Mouse (Mus musculus): Measurements from ENCODE around the gene Cd79b. TPM values are rescaled to one million over a fixed set of nuclear protein-coding genes. Genes with fewer than 3 reads are reported as not detected.

Cd79b gene
- total RNA-seq, 2 experiments from 2014 or later = 2.3 to 3.1 TPM

DNA sequence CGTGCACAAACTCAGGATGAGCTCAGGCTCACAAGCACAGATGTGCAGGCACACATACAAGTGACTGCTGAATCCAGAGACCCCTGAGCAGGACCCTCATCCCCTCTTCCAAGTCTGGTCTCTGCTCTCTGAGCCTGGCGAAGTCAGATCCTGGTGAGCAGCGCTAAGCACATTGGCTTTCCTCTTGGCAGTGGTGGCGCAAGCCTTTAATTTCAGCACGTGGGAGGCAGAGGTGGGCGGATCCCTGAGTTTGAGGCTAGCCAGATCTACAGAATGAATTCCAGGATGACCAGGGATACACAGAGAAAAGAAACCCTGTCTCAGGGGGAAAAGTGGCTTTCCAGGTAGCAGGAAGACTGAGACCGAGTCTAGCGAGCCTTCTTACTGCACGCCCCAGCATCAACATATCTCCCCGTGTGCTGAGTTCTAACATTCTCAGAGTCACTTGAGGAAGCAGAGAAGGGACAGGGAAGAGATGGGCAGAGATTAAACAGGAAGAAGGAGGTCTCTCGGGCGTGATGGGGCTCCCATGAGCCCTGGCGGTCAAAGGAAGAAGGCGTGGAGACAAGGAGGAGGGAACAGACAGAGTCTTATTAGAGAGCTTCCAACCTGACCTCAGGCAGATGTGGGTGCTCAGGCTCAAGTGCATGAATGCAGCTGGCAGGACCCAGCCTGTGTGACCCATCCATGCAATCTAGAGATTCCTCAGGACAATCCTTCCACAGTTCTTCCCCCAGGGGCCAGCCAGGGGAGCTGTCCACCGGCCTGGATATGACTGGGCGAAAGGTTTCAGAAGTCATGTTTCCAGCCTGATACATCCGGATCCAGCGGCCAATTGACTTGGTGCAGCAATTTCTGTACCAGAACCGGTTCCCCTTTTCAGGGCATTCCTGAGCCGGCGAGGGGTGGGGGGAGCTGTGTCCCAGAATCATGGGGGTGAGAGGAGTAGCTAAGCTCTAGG lies 4.1 kb upstream of the Cd79b start:
- DNase-seq = peak in 1 of 2 experiments; percentile 28
- intact Hi-C loops (cut with DNase I) = no loop called here

DNA sequence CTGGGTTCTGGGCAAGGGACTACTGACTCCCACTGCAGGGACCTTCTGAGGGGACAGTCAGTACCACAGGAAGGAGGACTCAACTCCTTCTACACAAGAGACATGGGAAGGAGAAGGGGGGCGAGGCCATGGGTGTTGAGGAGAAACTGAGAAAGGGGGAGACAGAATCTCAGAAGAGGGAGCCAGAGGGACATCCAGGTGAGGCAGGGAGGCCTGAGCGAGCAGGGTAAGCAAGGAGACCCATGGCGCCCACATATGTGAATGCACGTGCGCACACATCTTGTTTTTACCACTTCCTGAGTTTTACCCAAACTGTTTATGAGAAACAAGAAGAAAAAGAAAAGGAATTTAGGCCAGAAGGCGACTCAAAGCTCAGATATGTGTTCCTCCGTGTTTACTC lies 3.2 kb upstream of the Cd79b start:
- no peak for DNase-seq

DNA sequence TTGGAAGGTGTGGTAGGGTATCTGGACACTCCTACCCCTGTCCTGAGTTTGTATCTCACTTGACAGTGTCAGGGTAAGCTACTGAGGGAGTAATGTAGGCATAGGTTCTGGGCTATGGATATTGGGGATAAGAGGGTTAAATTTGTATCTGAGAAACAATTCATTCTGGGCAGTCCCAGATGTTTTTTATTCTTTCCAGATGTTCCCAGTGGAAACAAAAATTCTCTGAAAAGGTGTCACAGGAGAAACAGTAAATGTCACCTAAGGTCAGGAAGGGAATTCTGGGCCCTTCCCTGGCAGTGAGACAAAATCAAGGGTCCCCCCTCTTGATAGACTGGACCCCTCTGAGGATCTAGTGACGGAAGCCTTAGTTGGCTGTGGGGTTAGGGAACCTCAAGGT lies 1.9 kb upstream of the Cd79b start:
- DNase-seq = no peak
- intact Hi-C loops (cut with DNase I) = no loop called here

More for the DNA sequence above, 3.2 kb upstream of the Cd79b start:
- intact Hi-C loops (cut with DNase I) = no loop called here

DNA sequence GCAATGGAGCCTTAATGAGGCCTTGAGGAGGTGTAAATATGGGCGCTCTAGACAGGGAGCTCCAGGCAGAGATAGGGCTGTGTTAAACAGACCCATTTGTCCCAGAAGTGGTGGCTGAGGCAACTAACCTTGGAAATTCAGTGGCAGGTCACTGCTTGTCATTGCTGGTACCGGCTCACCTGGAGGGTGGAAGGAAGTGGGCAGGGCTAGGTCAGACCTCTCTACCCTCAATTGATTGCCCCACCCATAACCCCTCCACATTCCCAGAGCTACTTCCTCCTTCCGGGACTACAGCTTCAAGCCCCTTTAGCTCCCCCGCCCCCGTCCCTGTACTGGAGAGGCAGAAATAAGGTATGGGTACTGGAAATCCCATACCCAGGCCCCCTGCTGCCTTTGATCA lies 1.0 kb downstream of the Cd79b start:
- DNase-seq = no peak
- intact Hi-C loops (cut with DNase I) = no loop called here

DNA sequence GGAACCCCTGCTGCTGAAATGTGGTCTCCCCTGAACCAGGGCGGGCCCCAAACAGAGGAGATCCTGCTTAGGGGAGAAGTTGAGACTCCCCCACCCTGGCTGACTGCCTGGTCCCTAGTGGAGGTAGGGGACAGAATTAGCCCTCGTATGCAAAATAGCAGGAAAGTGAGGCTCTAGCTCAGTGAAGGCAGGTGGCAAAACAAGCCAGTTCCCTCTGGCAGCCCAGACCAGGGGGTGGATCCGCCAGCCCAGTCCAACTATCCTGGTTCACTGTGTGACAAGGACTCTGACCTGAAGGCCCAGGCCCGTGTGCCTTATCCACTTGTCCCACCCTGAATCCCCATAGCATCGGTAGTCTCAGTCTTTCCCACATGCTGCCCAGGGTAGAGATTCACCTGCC lies 4.4 kb downstream of the Cd79b start:
- intact Hi-C loops (cut with DNase I) = no loop called here

DNA sequence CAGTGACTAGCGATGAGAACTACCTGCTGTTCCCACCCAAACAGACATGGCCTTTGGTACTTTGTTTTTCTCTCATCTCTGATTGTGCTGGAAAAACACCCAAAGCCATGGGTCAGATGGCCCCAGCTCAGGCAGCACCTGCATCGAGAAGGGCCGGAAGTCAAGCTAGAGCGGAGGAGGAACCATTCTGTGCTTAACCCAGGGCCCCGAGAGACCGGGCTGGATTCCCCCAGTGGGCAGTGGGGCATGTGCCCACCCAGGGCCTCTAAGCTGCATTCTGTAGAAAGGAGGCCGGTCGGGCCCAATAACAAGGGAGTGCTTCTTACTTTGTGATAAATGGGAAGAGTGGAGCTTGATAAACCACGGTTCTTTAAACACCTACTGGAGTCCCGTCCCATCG lies 6.4 kb downstream of the Cd79b start:
- no peak for DNase-seq
- intact Hi-C loops (cut with DNase I) = no loop called here

More for the DNA sequence above, 4.4 kb downstream of the Cd79b start:
- no peak for DNase-seq

DNA sequence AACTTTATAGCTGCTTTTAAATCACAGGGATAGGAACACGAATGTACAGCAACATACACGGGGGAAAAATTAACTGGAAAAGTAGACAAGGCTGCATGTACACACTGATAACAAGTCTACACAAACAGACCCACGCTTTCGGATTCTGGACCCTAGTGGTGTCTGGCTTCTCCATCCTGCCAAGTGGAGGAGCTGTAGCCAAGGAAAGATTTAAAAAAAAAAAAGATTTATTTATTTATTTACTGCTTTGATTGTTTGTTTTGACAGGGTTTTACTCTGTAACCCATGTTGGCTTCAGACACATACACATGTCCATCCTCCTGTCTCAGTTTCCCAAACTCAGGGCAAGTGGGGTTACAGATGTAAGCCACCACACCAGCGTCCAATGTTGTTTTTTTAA lies 7.1 kb downstream of the Cd79b start:
- intact Hi-C loops (cut with DNase I) = no loop called here
- DNase-seq = no peak

DNA sequence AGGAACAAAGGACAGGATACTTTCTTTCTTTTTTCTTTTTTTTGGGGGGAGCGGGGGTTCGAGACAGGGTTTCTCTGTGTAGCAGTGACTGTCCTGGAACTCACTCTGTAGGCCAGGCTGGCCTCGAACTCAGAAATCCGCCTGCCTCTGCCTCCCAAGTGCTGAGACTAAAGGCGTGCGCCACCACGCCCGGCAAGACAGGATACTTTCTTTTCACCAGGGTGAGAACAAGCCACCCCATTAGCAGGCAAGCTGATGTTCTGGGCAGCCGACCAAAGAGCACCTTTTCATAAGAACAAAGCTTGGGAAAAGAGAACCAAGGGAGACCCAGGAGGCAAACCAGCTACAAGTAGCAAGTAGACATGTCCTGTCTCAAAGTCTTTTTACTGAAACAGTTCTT lies 7.8 kb downstream of the Cd79b start:
- intact Hi-C loops (cut with DNase I) = no loop called here
- DNase-seq = no peak

DNA sequence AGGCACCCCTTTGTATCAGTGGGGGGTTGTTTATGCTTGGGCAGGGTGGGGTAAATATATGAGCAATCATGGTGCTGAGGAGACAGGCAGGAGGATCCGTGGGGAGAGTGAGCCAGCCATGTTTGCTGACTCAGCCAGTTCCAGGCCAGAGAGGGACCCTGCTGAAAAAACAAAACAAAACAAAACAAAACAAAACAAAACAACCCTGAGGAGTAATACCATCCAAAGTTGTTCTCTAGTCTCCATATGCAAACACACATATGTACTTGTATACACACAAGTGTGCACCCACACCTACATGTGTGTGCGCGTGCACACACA lies 8.5 kb downstream of the Cd79b start:
- intact Hi-C loops (cut with DNase I) = no loop called here
- DNase-seq = no peak

DNA sequence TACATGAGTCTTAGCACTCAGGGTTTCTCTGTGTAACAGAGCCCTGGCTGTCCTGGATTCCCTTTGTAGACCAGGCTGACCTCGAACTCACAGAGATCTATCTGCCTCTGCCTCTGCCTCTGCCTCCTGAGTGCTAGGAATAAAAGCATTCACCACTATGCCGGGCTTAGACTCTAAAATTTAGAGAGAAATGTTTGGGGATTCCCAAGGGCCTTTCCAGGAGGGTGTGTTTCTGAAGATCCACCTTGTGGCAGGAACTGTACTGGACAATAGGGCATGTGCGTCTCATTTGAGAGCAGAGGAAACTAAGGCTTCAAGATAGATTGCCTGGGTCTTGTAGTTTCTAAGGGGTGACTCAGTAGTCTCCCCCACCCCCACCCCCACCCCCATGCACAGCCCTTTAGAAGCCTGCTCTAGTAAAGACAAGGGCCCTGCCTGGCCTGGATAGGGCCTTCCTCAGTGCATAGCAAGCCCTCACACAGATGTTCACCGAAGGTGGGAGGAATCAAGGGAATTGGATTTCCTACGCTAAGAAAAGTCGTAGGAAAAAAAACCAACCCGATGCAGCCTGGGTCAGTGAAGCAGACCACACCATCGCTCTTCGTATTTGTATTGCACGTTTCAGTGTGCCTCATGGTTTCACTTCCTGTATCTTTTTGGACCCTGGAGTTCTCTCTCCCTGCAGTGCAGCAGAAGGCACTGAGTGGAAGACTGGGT lies 9.1 kb downstream of the Cd79b start:
- no peak for DNase-seq
- intact Hi-C loops (cut with DNase I) = no loop called here

DNA sequence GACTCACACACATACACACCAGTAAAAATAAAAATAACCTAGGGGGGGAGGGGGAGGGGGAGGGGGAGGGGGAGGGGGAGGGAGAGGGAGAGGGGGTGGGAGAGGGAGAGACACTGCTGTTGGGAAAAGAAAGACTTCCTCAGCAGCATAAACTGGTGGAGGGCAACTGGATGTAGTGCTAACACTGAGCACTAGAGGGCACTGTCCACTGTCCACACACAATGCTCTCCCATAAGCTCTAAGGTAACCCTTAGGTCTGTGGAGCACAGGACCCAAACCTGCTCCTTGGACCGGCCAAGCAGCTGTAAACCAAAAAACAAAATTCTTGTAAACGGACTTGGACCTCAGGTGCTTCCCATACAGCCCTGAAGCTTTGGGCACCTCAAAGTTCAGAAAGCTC lies 11.9 kb downstream of the Cd79b start:
- intact Hi-C loops (cut with DNase I) = loop anchor here (1.0 kb wide), 3 partner anchors 24 to 90 kb away; no protein-coding TSS in a partner anchor
- peak; percentile 60 to 80 for DNase-seq

DNA sequence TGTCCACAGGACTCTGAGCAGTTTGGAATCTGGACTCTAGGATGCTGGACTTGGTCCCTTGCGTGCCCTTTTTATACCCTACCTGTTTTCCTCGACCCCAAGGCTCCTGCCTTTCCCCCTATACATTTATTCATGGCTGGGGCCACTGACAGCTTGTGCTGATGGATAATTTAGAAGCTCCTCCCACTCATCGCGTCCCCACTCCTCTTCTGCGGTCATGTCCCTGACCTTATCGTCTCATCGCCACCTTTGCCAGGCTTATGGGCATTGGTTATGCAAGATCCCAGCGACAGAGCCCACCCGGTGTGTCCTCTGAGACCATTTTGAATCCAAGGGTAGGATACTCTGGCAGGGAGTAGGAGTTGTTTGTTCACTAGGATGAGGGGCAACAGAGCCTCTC lies 12.8 kb downstream of the Cd79b start, which contains the start of gene Gh:
Gh (minus strand) TSS at position 101 of the 400 bp plus-strand sequence.
- no peak for DNase-seq
- intact Hi-C loops (cut with DNase I) = loop anchor here (1.0 kb wide), 2 partner anchors 65 to 91 kb away; no protein-coding TSS in a partner anchor

DNA sequence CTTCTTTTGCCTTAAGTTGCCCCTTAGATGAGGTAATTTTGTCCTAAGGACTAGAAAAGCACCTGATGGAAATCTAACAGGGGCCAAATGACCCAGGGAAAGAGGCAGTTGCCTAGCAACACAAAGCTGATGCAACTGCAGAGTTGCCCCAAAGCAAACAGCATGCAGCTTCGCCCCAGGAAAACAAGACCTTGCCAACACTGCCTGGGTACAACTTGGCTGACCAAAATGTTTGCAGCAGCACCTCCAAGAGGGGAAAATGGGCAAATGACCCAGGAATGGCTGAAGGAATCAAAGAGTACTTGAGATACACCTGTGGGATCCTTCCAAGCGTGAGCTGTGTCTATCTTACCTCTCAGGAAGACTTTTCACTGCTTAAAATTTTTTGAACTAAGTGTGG lies 22.7 kb downstream of the Cd79b start:
- intact Hi-C loops (cut with DNase I) = no loop called here
- DNase-seq = no peak

DNA sequence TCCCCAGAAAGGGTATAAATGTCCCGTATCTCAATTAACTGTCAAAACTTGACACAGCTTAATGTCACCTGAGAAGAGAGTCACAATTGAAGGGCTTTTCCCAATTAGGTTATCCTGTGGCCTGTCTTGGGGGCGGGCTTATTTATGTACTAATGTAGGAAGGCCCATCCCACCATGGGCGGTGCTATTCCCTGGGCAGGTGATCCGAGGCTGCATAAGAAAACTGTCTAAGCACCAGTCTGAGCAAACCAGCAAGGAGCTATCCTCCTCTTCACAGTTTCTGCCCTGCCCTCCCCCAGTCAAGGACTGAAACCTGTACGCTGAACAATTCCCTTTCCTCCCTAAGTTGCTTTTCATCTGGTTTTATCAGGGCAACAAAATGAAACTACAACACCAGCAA lies 24.2 kb downstream of the Cd79b start:
- DNase-seq = no peak
- intact Hi-C loops (cut with DNase I) = no loop called here

DNA sequence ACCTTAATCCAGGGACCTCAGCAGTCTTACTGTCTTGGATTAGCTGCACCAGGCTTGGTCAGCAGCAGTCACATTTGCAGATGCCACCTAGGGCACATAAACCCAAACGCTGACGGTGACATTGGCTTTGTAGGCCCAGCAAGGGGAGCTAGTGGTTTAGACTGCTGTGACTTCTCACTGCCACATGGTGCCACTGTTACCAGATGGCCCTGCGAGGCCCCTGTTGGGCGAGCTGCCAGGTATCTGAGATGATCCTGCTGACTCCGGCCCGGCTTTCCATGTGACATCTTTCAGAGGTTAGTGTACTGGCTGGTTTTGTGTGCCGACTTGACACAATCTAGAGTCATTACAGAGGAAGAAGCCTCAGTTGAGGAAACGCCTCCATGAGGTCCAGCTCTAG lies 25.2 kb downstream of the Cd79b start:
- peak; percentile 83 to 87 for DNase-seq
- intact Hi-C loops (cut with DNase I) = no loop called here

DNA sequence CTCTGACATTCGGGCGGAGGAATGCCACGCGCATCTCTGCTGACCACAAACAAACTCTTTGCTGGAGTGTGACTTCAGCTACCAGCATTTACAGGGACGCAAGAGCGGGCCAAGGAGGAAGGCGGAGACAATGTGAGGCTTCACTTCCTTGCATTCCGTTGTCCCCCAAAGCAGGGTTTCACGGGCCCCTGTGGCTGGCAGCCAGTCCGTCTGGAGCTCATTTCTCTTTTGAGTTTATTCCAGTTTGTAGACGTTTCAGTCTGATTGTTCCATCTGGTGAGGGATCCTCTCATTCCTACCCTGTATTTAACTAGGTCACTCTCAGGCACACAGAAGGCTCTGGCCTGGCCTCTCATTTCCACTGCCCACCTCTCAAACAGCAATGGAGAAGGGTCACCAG lies 27.6 kb downstream of the Cd79b start:
- no peak for DNase-seq
- intact Hi-C loops (cut with DNase I) = no loop called here

DNA sequence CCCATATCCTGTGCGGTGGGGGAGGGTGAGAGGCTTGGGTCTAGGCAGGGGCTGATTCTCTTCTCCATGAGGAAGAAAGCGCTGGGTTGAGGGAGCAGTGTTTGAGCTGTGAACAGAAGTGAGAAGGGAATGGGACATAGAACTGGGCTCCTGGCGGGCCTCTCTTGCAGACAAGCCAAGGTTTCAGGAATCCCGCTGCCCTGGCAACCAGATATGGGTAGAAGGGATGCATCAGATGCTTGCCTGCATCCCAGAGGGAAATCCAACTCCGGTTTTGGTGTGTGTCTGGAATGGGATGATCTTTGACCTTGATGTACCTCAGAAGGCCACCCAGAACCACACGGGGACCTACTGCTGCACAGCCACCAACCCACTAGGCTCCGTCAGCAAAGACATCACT lies 28.4 kb downstream of the Cd79b start:
- DNase-seq = no peak
- intact Hi-C loops (cut with DNase I) = no loop called here

DNA sequence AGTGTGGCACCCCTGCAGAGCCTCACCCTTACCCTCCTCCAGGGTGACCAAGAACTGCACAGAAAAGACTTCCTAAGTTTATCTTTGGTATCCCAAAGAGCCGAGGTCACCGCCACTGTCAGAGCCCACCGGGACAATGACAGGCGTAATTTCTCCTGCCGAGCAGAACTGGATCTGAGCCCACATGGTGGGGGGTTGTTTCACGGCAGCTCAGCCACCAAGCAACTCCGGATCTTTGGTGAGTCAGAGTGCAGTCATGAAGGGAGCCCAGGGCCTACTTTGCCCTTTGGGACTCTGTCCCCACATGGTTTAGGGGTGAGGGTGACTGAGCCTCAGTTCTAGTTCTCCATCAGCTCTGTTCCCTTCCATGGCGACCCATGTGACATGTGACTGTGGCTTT lies 30.4 kb downstream of the Cd79b start:
- intact Hi-C loops (cut with DNase I) = no loop called here
- no peak for DNase-seq

DNA sequence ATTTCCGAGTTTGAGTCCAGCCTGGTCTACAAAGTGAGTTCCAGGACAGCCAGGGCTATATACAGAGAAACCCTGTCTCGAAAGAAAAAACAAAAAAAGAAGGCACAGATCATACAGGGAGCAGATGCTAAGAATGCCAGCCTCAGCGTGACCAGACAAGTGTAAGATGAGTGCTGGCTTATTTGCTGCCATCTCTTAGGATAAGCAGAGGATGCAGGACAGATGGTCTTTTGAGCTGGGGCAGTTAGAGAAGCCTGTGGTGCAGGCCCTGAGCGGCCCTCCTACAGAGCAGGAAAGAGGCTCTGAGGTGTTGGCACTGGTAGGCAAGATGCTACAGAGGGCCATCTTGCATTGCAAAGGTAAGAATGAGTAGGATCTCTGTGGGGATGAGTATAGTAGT lies 31.2 kb downstream of the Cd79b start:
- intact Hi-C loops (cut with DNase I) = no loop called here
- DNase-seq = no peak

DNA sequence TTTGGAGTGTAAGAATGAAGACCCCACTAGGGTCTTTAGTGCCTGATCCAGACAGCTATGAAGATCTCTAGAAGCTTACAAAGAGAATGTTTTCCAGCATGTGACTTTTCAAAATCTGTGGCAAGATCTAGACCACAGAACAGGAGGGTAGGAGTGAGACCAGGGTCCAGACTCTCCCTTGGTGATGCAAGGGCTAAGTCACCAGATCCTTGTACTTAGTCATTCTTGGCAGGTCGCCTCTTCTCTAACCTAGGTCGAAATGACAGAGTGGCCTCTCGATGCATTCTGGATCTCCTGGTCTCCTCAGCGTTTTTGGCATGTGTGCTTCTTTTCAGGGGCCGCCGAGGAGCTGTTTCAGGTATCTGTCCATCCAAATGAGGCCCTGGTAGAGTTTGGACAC lies 32.1 kb downstream of the Cd79b start:
- DNase-seq = no peak
- intact Hi-C loops (cut with DNase I) = no loop called here

DNA sequence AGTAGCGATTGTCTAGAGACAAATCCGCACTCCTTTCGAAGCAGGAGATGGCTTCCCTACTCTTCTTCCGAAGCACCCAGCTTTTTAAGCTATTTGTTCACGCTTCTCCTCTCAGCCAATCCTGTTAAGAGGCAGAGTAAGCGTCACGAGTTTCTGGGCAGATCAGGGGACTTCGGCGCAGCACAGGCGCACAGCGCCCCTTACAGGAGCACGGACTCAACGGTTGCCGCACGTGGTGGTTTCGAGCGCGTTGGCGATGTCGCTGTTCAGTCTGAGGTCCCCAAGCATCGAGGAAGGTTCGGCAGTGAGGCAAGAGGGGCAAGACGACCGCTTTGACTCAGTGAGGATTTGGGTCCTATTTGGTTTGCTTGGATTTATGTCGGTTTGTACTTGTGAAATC lies 38.1 kb downstream of the Cd79b start, which contains the start of gene Tcam1:
Tcam1 (plus strand) TSS at position 219 of the 400 bp plus-strand sequence.
- intact Hi-C loops (cut with DNase I) = no loop called here
- DNase-seq = peak; percentile 94 to 97

DNA sequence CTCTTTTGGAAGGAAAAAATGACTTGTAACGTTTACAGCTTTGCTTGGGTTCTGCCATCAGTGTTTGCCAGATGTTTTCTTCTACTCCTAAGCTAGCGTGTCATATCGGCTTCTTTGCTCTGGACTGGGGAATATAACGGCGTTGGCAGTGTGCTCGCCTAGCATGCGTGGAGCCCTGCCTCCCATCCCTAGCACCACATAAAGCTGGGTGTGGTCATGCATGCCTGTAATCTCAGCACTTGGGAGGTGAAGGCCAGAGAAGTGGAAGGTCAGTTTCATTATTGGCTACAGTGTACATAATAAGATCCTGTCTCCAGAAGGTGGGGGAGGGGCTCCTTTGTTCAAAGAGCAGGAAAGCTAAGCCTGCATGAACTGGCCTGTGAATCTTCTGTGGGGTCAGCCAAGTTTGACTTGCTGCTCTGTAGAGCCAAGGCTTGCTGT lies 39.6 kb downstream of the Cd79b start:
- peak; percentile 55 to 64 for DNase-seq
- intact Hi-C loops (cut with DNase I) = no loop called here
